ENCODE assay signal across 24 mouse cellular contexts in genomic region chr17:43929856-43930255, GRCm38 (mm10).
"Had no signal": no experiment of that assay in that cellular context is flagged by ENCODE, and none has a peak within 500 bp of the region (broad histone marks: within the 10 kb centered on the region; RNA-seq: fewer than 3 reads in every experiment).

No protein-coding gene starts in this region.

- H3K27ac ChIP-seq: embryonic facial prominence, embryonic 10.5 days; embryonic facial prominence, embryonic 12.5 days; embryonic facial prominence, embryonic 13.5 days; embryonic facial prominence, embryonic 15.5 days; forebrain, embryonic 10.5 days; forebrain, embryonic 12.5 days; forebrain, embryonic 13.5 days; forebrain, embryonic 15.5 days; gastrocnemius, adult 2 months; heart, adult 2 months; heart, embryonic 10.5 days had no signal

- H3K9me3 ChIP-seq: embryonic facial prominence, embryonic 12.5 days; embryonic facial prominence, embryonic 13.5 days; embryonic facial prominence, embryonic 15.5 days; forebrain, embryonic 12.5 days; forebrain, embryonic 13.5 days; forebrain, embryonic 15.5 days had no signal

- DNase-seq: cerebellum, adult 8-10 months; cerebellum, adult 9-10 months; cerebellum, postnatal 10 days; cerebellum, postnatal 14 days; cerebellum, postnatal 25 days; cerebellum, postnatal 36 days; embryo, embryonic 11 days; forebrain, postnatal 0 days; gastrocnemius, adult 2 months; gastrocnemius, postnatal 10 days; gastrocnemius, postnatal 14 days; gastrocnemius, postnatal 25 days; heart, adult 18-20 months; heart, adult 2 months had no signal

- H3K36me3 ChIP-seq: embryonic facial prominence, embryonic 10.5 days; embryonic facial prominence, embryonic 12.5 days; embryonic facial prominence, embryonic 13.5 days; embryonic facial prominence, embryonic 15.5 days; forebrain, embryonic 10.5 days; forebrain, embryonic 12.5 days; forebrain, embryonic 15.5 days; heart, embryonic 10.5 days had no signal

- H3K27me3 ChIP-seq: embryonic facial prominence, embryonic 12.5 days; embryonic facial prominence, embryonic 13.5 days; embryonic facial prominence, embryonic 15.5 days; forebrain, embryonic 12.5 days; forebrain, embryonic 13.5 days; forebrain, embryonic 15.5 days had no signal

- H3K4me3 ChIP-seq: embryonic facial prominence, embryonic 10.5 days; embryonic facial prominence, embryonic 12.5 days; embryonic facial prominence, embryonic 13.5 days; embryonic facial prominence, embryonic 15.5 days; erythroblast, embryonic 14.5 days; forebrain, embryonic 10.5 days; forebrain, embryonic 12.5 days; forebrain, embryonic 13.5 days; forebrain, embryonic 15.5 days; gastrocnemius, adult 2 months; heart, adult 2 months; heart, embryonic 10.5 days had no signal

- H3K9ac ChIP-seq: embryonic facial prominence, embryonic 12.5 days; embryonic facial prominence, embryonic 13.5 days; embryonic facial prominence, embryonic 15.5 days; forebrain, embryonic 12.5 days; forebrain, embryonic 13.5 days; forebrain, embryonic 15.5 days; forebrain, postnatal 0 days had no signal

- H3K4me1 ChIP-seq: embryonic facial prominence, embryonic 10.5 days; embryonic facial prominence, embryonic 12.5 days; embryonic facial prominence, embryonic 13.5 days; embryonic facial prominence, embryonic 15.5 days; forebrain, embryonic 10.5 days; forebrain, embryonic 13.5 days; forebrain, embryonic 15.5 days; heart, embryonic 10.5 days had no signal
